Mouse (Mus musculus) testis, adult 2 months (tissue): ENCODE measurements around the gene Ghrh.

Experiments
- CTCF ChIP-seq: fragments of 200-500 bp; IDR thresholded peaks from 2 replicates; pipeline ENCODE4 v1.5.1; 2012; ENCODE audit warnings: low read depth, mild to moderate bottlenecking, inconsistent platforms, low read length, moderate library complexity; ENCODE audit not compliant: control insufficient read depth, insufficient read depth, insufficient replicate concordance
- POLR2A ChIP-seq: fragments of 200-500 bp; IDR thresholded peaks from 2 replicates; pipeline ENCODE4 v1.6.1; 2012; ENCODE audit warnings: low read depth, mild to moderate bottlenecking, inconsistent platforms, low read length, moderate library complexity; ENCODE audit not compliant: control insufficient read depth

- TF ChIP-seq CTCF (no peak), POLR2A (no peak)
Observed at GRCm38 (mm10) chr2:157375794-157376757, 28.8 kb upstream of the Ghrh start.
